Mouse (Mus musculus) stomach, postnatal 0 days (tissue): Measurements from ENCODE around the gene Sdc3.

Experiments
- CTCF ChIP-seq: IDR thresholded peaks from 2 replicates; pipeline ENCODE4 v1.5.1; 2016; ENCODE audit warnings: antibody characterized with exemption, low read depth, mild to moderate bottlenecking, moderate library complexity
- EP300 ChIP-seq: optimal IDR thresholded peaks from 2 replicates; pipeline ENCODE3; 2016; ENCODE audit warnings: antibody characterized with exemption

DNA sequence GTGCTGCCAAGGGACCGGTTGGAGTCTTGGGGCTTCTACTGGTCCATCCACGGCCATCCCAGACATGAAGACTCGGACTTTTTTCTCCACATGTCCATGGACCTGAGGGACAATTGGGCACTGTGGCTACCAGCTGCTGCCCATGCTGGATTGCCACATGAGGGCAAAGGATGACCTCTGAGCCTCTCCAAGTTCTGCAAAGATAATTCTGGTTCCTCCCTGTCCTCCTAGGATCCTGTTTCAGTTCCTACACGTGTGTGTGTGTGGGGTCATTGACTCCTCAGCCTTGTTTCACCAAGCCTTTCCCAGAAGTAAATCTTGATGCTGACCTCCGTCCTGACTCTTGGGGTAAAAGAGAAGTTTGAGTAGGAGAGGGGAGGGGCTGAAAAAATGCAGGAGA, 4.8 kb upstream of the Sdc3 start:
- TF ChIP-seq CTCF (no peak), EP300 (no peak)
